In the genomic region with DNA sequence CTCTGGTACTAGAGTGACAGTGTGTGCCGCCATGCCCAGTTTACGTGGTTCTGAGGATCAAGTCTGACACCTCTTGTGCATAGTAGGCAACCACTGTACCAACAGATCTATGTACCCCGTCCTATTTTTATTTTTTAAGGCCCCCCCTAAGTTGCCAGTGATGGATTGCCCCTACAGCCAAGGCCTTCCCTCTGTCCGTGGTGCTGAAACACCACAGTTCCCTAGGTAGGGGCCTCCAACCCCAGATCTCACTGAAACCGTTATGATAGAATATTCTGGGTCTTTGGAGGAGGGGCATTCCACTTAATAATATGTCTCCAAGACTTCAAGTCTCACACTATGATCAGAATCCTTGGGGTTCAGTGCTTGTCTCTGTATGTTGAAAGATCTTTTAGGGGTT, we compare ENCODE assay signal across 22 mouse cellular contexts.
A peak's percentile ranks its signal among the peaks of the same experiment; 100 is the strongest.
DNase-seq lines count a peak whose midpoint lies in the region; ATAC-seq and TF ChIP-seq lines count a peak whose summit lies in the region.
"Had no signal": no experiment of that assay in that cellular context is flagged by ENCODE, and none has a peak within 500 bp of the region (broad histone marks: within the 10 kb centered on the region; RNA-seq: fewer than 3 reads in every experiment).

No protein-coding gene starts in this region.

- 54% methylated on average over 5 of the region's 5 CpGs for WGBS in lung, embryonic 14.5 days
- WGBS in lung, adult 2 months = 56% methylated on average over 5 of the region's 5 CpGs
- WGBS in heart, embryonic 10.5 days = 54% methylated on average over 5 of the region's 5 CpGs

- peaks cover 4% of the 10 kb centered on the region; the same call in 1 of the 2 replicates for H3K4me1 ChIP-seq in lung, embryonic 14.5 days (ENCODE audit: insufficient read depth)
- no peaks in the 10 kb centered on the region for H3K4me1 ChIP-seq in lung, adult 2 months (ENCODE audit: control insufficient read depth, insufficient read depth, low read length)
- peaks cover 15% of the 10 kb centered on the region for H3K4me1 ChIP-seq in heart, embryonic 10.5 days
- H3K4me1 ChIP-seq: liver, embryonic 12.5 days had no signal

- no peak for TF ChIP-seq CTCF in lung, embryonic 14.5 days (IDR thresholded peaks at IDR 0.05; ENCODE audit: low read depth)
- no peak for TF ChIP-seq CTCF in lung, adult 2 months (IDR thresholded peaks at IDR 0.05; ENCODE audit: insufficient read depth, low read length)

- H3K27me3 ChIP-seq in lung, embryonic 14.5 days (ENCODE audit: insufficient read depth, low read length) = peaks cover 18% of the 10 kb centered on the region
- H3K27me3 ChIP-seq in heart, embryonic 10.5 days (ENCODE audit: insufficient read depth, poor library complexity, severe bottlenecking) = peaks cover 72% of the 10 kb centered on the region
- H3K27me3 ChIP-seq: hindbrain, embryonic 15.5 days had no signal

- H3K36me3 ChIP-seq in lung, embryonic 14.5 days (ENCODE audit: insufficient read depth) = no peaks in the 10 kb centered on the region
- H3K36me3 ChIP-seq in heart, embryonic 10.5 days = no peaks in the 10 kb centered on the region
- H3K36me3 ChIP-seq: G1E; hindbrain, embryonic 15.5 days; intestine, embryonic 15.5 days; limb, embryonic 13.5 days; liver, embryonic 12.5 days; neural tube, embryonic 12.5 days; stomach, embryonic 15.5 days had no signal

- peak; percentile 57 for DNase-seq in embryo, embryonic 10 days (ENCODE audit: low spot score)
- DNase-seq in embryo, embryonic 9.5 days (ENCODE audit: extremely low spot score) = no peak
- DNase-seq in lung, embryonic 14.5 days = peak; percentile 66
- no peak for DNase-seq in lung, adult 2 months
- DNase-seq in ZHBTc4 (ENCODE audit: low read depth, low spot score) = peak; percentile 26
- peak; percentile 18 for DNase-seq in hindlimb bud, embryonic 11.5 days (ENCODE audit: extremely low spot score, low read depth, low spot score)
- DNase-seq in layer of hippocampus, adult 9-10 months (ENCODE audit: low spot score) = no peak
- no peak for DNase-seq in heart, embryonic 10.5 days (ENCODE audit: low spot score)
- DNase-seq: cerebellum, adult 11-12 months; cerebellum, postnatal 10 days; kidney, adult 8-10 months; lung, adult 18-20 months; midbrain, embryonic 14.5 days; thymus, postnatal 36 days had no signal

- no peak for ATAC-seq in lung, embryonic 14.5 days (ENCODE audit: insufficient read depth)
- ATAC-seq: intestine, embryonic 15.5 days; liver, embryonic 12.5 days had no signal

- no peak for TF ChIP-seq POLR2A in lung, adult 2 months (IDR thresholded peaks at IDR 0.05; ENCODE audit: borderline replicate concordance, extremely low read depth, low read depth, low read length)

- H3K9ac ChIP-seq in lung, embryonic 14.5 days = no peak overlapping the region
- H3K9ac ChIP-seq: hindbrain, embryonic 15.5 days; intestine, embryonic 15.5 days; limb, embryonic 13.5 days; liver, embryonic 12.5 days; neural tube, embryonic 12.5 days; stomach, embryonic 15.5 days had no signal

- H3K4me2 ChIP-seq in lung, embryonic 14.5 days = no peak overlapping the region
- H3K4me2 ChIP-seq: hindbrain, embryonic 15.5 days; intestine, embryonic 15.5 days; limb, embryonic 13.5 days; liver, embryonic 12.5 days; neural tube, embryonic 12.5 days; stomach, embryonic 15.5 days had no signal

- H3K4me3 ChIP-seq in lung, embryonic 14.5 days (ENCODE audit: low read depth, low read length) = no peak overlapping the region
- H3K4me3 ChIP-seq in lung, adult 2 months (replicated peaks; ENCODE audit: extremely low read depth, low read depth, low read length) = no peak overlapping the region
- H3K4me3 ChIP-seq in heart, embryonic 10.5 days = no peak overlapping the region
- H3K4me3 ChIP-seq: hindbrain, embryonic 15.5 days; intestine, embryonic 15.5 days; limb, embryonic 13.5 days; liver, embryonic 12.5 days; megakaryocyte, embryonic 14.5 days; neural tube, embryonic 12.5 days; stomach, embryonic 15.5 days had no signal

- no peaks in the 10 kb centered on the region for H3K9me3 ChIP-seq in lung, embryonic 14.5 days (ENCODE audit: low read depth, low read length)
- H3K9me3 ChIP-seq in heart, embryonic 10.5 days = no peaks in the 10 kb centered on the region
- H3K9me3 ChIP-seq: hindbrain, embryonic 15.5 days; intestine, embryonic 15.5 days; limb, embryonic 13.5 days; liver, embryonic 12.5 days; megakaryocyte, embryonic 14.5 days; neural tube, embryonic 12.5 days; stomach, embryonic 15.5 days had no signal

- H3K27ac ChIP-seq in lung, embryonic 14.5 days (ENCODE audit: low read depth) = no peak overlapping the region
- H3K27ac ChIP-seq in heart, embryonic 10.5 days = no peak overlapping the region
- H3K27ac ChIP-seq: hindbrain, embryonic 15.5 days; intestine, embryonic 15.5 days; limb, embryonic 13.5 days; liver, embryonic 12.5 days; neural tube, embryonic 12.5 days; stomach, embryonic 15.5 days had no signal

Comparison
In these comparisons a context has a peak if more than half of its experiments do, and no peak if none do; other contexts are left out.
1. DNase-seq: peak in embryo, embryonic 10 days (single experiment), lung, embryonic 14.5 days (single experiment), ZHBTc4 (single experiment) and hindlimb bud, embryonic 11.5 days (single experiment); none in embryo, embryonic 9.5 days (single experiment), lung, adult 2 months (single experiment), layer of hippocampus, adult 9-10 months (single experiment) and heart, embryonic 10.5 days (single experiment).